Comparison of ENCODE assay signal across 24 mouse cellular contexts in the genomic region with DNA sequence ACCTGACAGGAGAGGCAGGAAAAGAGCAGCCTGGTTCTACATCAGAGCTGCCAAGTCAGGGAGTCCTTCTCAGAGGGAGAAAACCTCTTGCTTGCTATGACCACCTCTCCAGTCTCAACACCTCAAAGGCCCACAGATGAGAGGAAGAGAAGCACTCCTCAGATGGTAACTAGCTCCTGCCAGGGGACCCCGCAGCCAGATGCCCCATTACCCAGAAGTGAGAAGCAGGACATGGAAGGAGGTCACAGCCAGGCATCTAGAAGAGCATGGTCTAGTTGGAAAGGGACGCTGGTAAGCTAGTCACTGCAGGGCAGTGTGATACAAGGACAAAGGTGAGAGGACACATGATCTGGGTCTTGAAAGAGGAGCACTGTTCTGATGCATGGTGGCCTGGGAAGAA. TPM values are rescaled to one million over a fixed set of nuclear protein-coding genes. Genes with fewer than 3 reads are reported as not detected.
DNase-seq lines count a peak whose midpoint lies in the region; ATAC-seq and TF ChIP-seq lines count a peak whose summit lies in the region.
"Had no signal": no experiment of that assay in that cellular context is flagged by ENCODE, and none has a peak within 500 bp of the region (broad histone marks: within the 10 kb centered on the region; RNA-seq: fewer than 3 reads in every experiment).

No protein-coding gene starts in this region.

- 93% methylated on average over 2 of the region's 2 CpGs for WGBS in embryonic facial prominence, embryonic 15.5 days
- 87% methylated on average over 2 of the region's 2 CpGs for WGBS in embryonic facial prominence, embryonic 10.5 days
- WGBS in heart, postnatal 0 days, result 80% methylated on average over 2 of the region's 2 CpGs
- 86% methylated on average over 2 of the region's 2 CpGs for WGBS in heart, embryonic 11.5 days (ENCODE audit: insufficient replicate concordance)
- 85% methylated on average over 2 of the region's 2 CpGs for WGBS in liver, embryonic 12.5 days (ENCODE audit: insufficient replicate concordance)
- 93% methylated on average over 2 of the region's 2 CpGs for WGBS in liver, embryonic 11.5 days
- WGBS in small intestine, adult 2 months, result 73% methylated on average over 2 of the region's 2 CpGs

- no peak for TF ChIP-seq CTCF in heart, postnatal 0 days (IDR thresholded peaks at IDR 0.05; ENCODE audit: low read depth)
- TF ChIP-seq CTCF in small intestine, adult 2 months (IDR thresholded peaks at IDR 0.05; ENCODE audit: extremely low read depth, insufficient read length, insufficient replicate concordance, low read depth, low read length), result no peak

- TF ChIP-seq EP300 in heart, postnatal 0 days (IDR thresholded peaks at IDR 0.05; ENCODE audit: low read depth), result no peak

- no peak for TF ChIP-seq POLR2A in small intestine, adult 2 months (IDR thresholded peaks at IDR 0.05; ENCODE audit: low read depth, low read length)

- ATAC-seq in embryonic facial prominence, embryonic 15.5 days (ENCODE audit: insufficient number of reproducible peaks, low FRiP score, low TSS enrichment, low read depth), result no peak
- ATAC-seq in heart, postnatal 0 days (ENCODE audit: insufficient read depth, low read depth), result no peak
- no peak for ATAC-seq in heart, embryonic 11.5 days (replicated peaks; ENCODE audit: insufficient number of reproducible peaks, low FRiP score, low TSS enrichment)
- ATAC-seq in liver, embryonic 12.5 days, result no peak
- ATAC-seq in liver, embryonic 11.5 days (replicated peaks; ENCODE audit: low FRiP score), result no peak
- ATAC-seq: activated CD4-positive, CD25-positive, alpha-beta regulatory T cell, adult 4 months had no signal

- DNase-seq in embryonic facial prominence, embryonic 10.5 days (ENCODE audit: low spot score), result no peak
- DNase-seq in heart, postnatal 0 days (ENCODE audit: low spot score), result no peak
- DNase-seq in liver, embryonic 11.5 days (ENCODE audit: low spot score), result no peak
- DNase-seq in adrenal gland, adult 18-20 months (ENCODE audit: low spot score in 2 of 2), result no peak
- DNase-seq: adrenal gland, postnatal 25 days; cerebellum, adult 11-12 months; cerebellum, postnatal 36 days; gastrocnemius, postnatal 14 days; heart, adult 2 months; thymus, adult 2 months had no signal

- H3K27ac ChIP-seq in embryonic facial prominence, embryonic 15.5 days (replicated peaks), result 0 out of 2 replicates have a peak overlapping the region, but pooled peaks have one; percentile 44
- H3K27ac ChIP-seq in embryonic facial prominence, embryonic 10.5 days (replicated peaks), result no peak overlapping the region; the same call in 1 of the 2 replicates
- H3K27ac ChIP-seq in heart, postnatal 0 days (ENCODE audit: low read depth), result peak overlapping the region; percentile 49
- no peak overlapping the region for H3K27ac ChIP-seq in heart, embryonic 11.5 days (ENCODE audit: low read depth, low read length)
- peak overlapping the region; percentile 5; the same call in 1 of the 2 replicates for H3K27ac ChIP-seq in liver, embryonic 12.5 days
- no peak overlapping the region for H3K27ac ChIP-seq in liver, embryonic 11.5 days (ENCODE audit: low read depth, low read length)
- peak overlapping the region; percentile 10; the same call in 1 of the 2 replicates for H3K27ac ChIP-seq in small intestine, adult 2 months (ENCODE audit: insufficient read depth, low read depth, low read length)
- H3K27ac ChIP-seq: forebrain, embryonic 12.5 days; heart, adult 2 months; kidney, postnatal 0 days; liver, embryonic 14.5 days; macrophage; midbrain, embryonic 12.5 days; neural tube, embryonic 12.5 days; stomach, embryonic 15.5 days had no signal

- peaks cover 16% of the 10 kb centered on the region for H3K36me3 ChIP-seq in embryonic facial prominence, embryonic 15.5 days
- H3K36me3 ChIP-seq in embryonic facial prominence, embryonic 10.5 days (replicated peaks), result peaks cover 64% of the 10 kb centered on the region
- no peaks in the 10 kb centered on the region for H3K36me3 ChIP-seq in heart, postnatal 0 days (replicated peaks; ENCODE audit: control insufficient read depth, insufficient read depth, low read length)
- no peaks in the 10 kb centered on the region for H3K36me3 ChIP-seq in heart, embryonic 11.5 days (ENCODE audit: control insufficient read depth, insufficient read depth, low read length)
- peaks cover 48% of the 10 kb centered on the region for H3K36me3 ChIP-seq in liver, embryonic 12.5 days
- peaks cover 5% of the 10 kb centered on the region; the same call in 1 of the 2 replicates for H3K36me3 ChIP-seq in liver, embryonic 11.5 days (ENCODE audit: control insufficient read depth, insufficient read depth, low read length)
- peaks cover 17% of the 10 kb centered on the region for H3K36me3 ChIP-seq in small intestine, adult 2 months (ENCODE audit: control insufficient read depth, insufficient read depth, low read length)
- H3K36me3 ChIP-seq: forebrain, embryonic 12.5 days; stomach, embryonic 15.5 days had no signal

- H3K4me3 ChIP-seq in embryonic facial prominence, embryonic 15.5 days (replicated peaks), result no peak overlapping the region
- H3K4me3 ChIP-seq in embryonic facial prominence, embryonic 10.5 days, result no peak overlapping the region
- H3K4me3 ChIP-seq in heart, postnatal 0 days (ENCODE audit: low read depth, low read length), result no peak overlapping the region
- H3K4me3 ChIP-seq in heart, embryonic 11.5 days (ENCODE audit: low read depth, low read length), result no peak overlapping the region
- no peak overlapping the region for H3K4me3 ChIP-seq in liver, embryonic 12.5 days
- no peak overlapping the region for H3K4me3 ChIP-seq in liver, embryonic 11.5 days (ENCODE audit: low read depth, low read length)
- H3K4me3 ChIP-seq in small intestine, adult 2 months (ENCODE audit: low read depth, low read length), result no peak overlapping the region
- H3K4me3 ChIP-seq: forebrain, embryonic 12.5 days; heart, adult 2 months; midbrain, embryonic 12.5 days; neural tube, embryonic 12.5 days; stomach, embryonic 15.5 days had no signal

- no peaks in the 10 kb centered on the region for H3K9me3 ChIP-seq in embryonic facial prominence, embryonic 15.5 days (replicated peaks)
- no peaks in the 10 kb centered on the region for H3K9me3 ChIP-seq in embryonic facial prominence, embryonic 10.5 days
- H3K9me3 ChIP-seq in heart, postnatal 0 days (replicated peaks; ENCODE audit: control insufficient read depth, low read length), result no peaks in the 10 kb centered on the region
- no peaks in the 10 kb centered on the region for H3K9me3 ChIP-seq in heart, embryonic 11.5 days (replicated peaks; ENCODE audit: control insufficient read depth, low read length)
- H3K9me3 ChIP-seq in liver, embryonic 12.5 days (replicated peaks), result no peaks in the 10 kb centered on the region
- no peaks in the 10 kb centered on the region for H3K9me3 ChIP-seq in liver, embryonic 11.5 days (ENCODE audit: control insufficient read depth, low read length)
- H3K9me3 ChIP-seq: forebrain, embryonic 12.5 days; G1E; midbrain, embryonic 12.5 days; neural tube, embryonic 12.5 days; stomach, embryonic 15.5 days had no signal

- H3K9ac ChIP-seq in embryonic facial prominence, embryonic 15.5 days, result no peak overlapping the region
- H3K9ac ChIP-seq in heart, postnatal 0 days (replicated peaks; ENCODE audit: low read depth, low read length), result no peak overlapping the region
- H3K9ac ChIP-seq in heart, embryonic 11.5 days (ENCODE audit: low read depth, low read length), result no peak overlapping the region
- no peak overlapping the region for H3K9ac ChIP-seq in liver, embryonic 12.5 days
- H3K9ac ChIP-seq in liver, embryonic 11.5 days (ENCODE audit: low read depth, low read length), result no peak overlapping the region
- H3K9ac ChIP-seq: forebrain, embryonic 12.5 days; liver, embryonic 14.5 days; midbrain, embryonic 12.5 days; neural tube, embryonic 12.5 days; stomach, embryonic 15.5 days had no signal

- H3K4me1 ChIP-seq in embryonic facial prominence, embryonic 15.5 days, result peaks cover 74% of the 10 kb centered on the region
- H3K4me1 ChIP-seq in embryonic facial prominence, embryonic 10.5 days, result peaks cover 77% of the 10 kb centered on the region
- peaks cover 77% of the 10 kb centered on the region for H3K4me1 ChIP-seq in heart, postnatal 0 days (ENCODE audit: control insufficient read depth, insufficient read depth)
- peaks cover 72% of the 10 kb centered on the region for H3K4me1 ChIP-seq in heart, embryonic 11.5 days (ENCODE audit: control insufficient read depth, insufficient read depth, low read length)
- H3K4me1 ChIP-seq in liver, embryonic 12.5 days, result peaks cover 94% of the 10 kb centered on the region
- H3K4me1 ChIP-seq in liver, embryonic 11.5 days (replicated peaks; ENCODE audit: control insufficient read depth, insufficient read depth, low read length), result peaks cover 68% of the 10 kb centered on the region
- H3K4me1 ChIP-seq in small intestine, adult 2 months (ENCODE audit: control insufficient read depth, insufficient read depth, insufficient read length, low read length), result peaks cover 58% of the 10 kb centered on the region

- no peak overlapping the region for H3K4me2 ChIP-seq in embryonic facial prominence, embryonic 15.5 days (replicated peaks)
- H3K4me2 ChIP-seq in heart, postnatal 0 days (ENCODE audit: low read depth, low read length), result no peak overlapping the region
- H3K4me2 ChIP-seq in heart, embryonic 11.5 days, result no peak overlapping the region
- H3K4me2 ChIP-seq in liver, embryonic 12.5 days, result no peak overlapping the region
- H3K4me2 ChIP-seq in liver, embryonic 11.5 days, result no peak overlapping the region
- H3K4me2 ChIP-seq: forebrain, embryonic 12.5 days; midbrain, embryonic 12.5 days; neural tube, embryonic 12.5 days; stomach, embryonic 15.5 days had no signal

- H3K27me3 ChIP-seq in embryonic facial prominence, embryonic 15.5 days, result no peaks in the 10 kb centered on the region
- no peaks in the 10 kb centered on the region for H3K27me3 ChIP-seq in embryonic facial prominence, embryonic 10.5 days (replicated peaks; ENCODE audit: low read depth, poor library complexity, severe bottlenecking)
- no peaks in the 10 kb centered on the region for H3K27me3 ChIP-seq in heart, postnatal 0 days (ENCODE audit: control insufficient read depth, insufficient read depth, low read length)
- H3K27me3 ChIP-seq in heart, embryonic 11.5 days (ENCODE audit: control insufficient read depth, insufficient read depth, low read length), result no peaks in the 10 kb centered on the region
- H3K27me3 ChIP-seq in liver, embryonic 12.5 days (replicated peaks), result no peaks in the 10 kb centered on the region
- no peaks in the 10 kb centered on the region for H3K27me3 ChIP-seq in liver, embryonic 11.5 days (replicated peaks; ENCODE audit: control insufficient read depth, insufficient read depth, low read length)
- no peaks in the 10 kb centered on the region for H3K27me3 ChIP-seq in small intestine, adult 2 months (ENCODE audit: control insufficient read depth, insufficient read depth, low read length)
- H3K27me3 ChIP-seq: forebrain, embryonic 12.5 days; midbrain, embryonic 12.5 days; neural tube, embryonic 12.5 days; stomach, embryonic 15.5 days had no signal

RNA-seq across cellular contexts. Expression of a gene that starts 28.3 kb away (rescaled TPM):
- 321 and 328 TPM in 2 replicates for polyA plus RNA-seq in embryonic facial prominence, embryonic 15.5 days (2015; fragmentation: Nextera tagmentation; extraction: Ambion mirVana)
- 260 and 269 TPM in 2 replicates for polyA plus RNA-seq in embryonic facial prominence, embryonic 10.5 days (2016; fragmentation: Nextera tagmentation; extraction: Ambion mirVana)
- 120 and 139 TPM in 2 replicates for total RNA-seq in heart, postnatal 0 days (2014; rRNA removed; ENCODE audit: low replicate concordance)
- 135 and 171 TPM in 2 replicates for polyA plus RNA-seq in heart, postnatal 0 days (2015; fragmentation: Nextera tagmentation; extraction: Ambion mirVana)
- polyA plus RNA-seq in heart, embryonic 11.5 days (2014; fragmentation: Nextera tagmentation; extraction: Ambion mirVana), result 227 and 262 TPM in 2 replicates
- polyA plus RNA-seq in liver, embryonic 12.5 days (2016; fragmentation: Nextera tagmentation; extraction: Ambion mirVana), result 165 and 166 TPM in 2 replicates
- 191 and 209 TPM in 2 replicates for polyA plus RNA-seq in liver, embryonic 11.5 days (2014; fragmentation: Nextera tagmentation; extraction: Ambion mirVana)
- 506 and 1,069 TPM in 2 replicates for polyA plus RNA-seq in small intestine, adult 2 months (2012; rRNA removed)
- 100 to 1,000 TPM; 197 to 233 TPM for total RNA-seq in adrenal gland, adult 18-20 months (2021)

RNA-seq across cellular contexts. Expression of a gene that starts 47.8 kb away (rescaled TPM):
- 403 and 405 TPM in 2 replicates for polyA plus RNA-seq in embryonic facial prominence, embryonic 15.5 days (2015; fragmentation: Nextera tagmentation; extraction: Ambion mirVana)
- polyA plus RNA-seq in embryonic facial prominence, embryonic 10.5 days (2016; fragmentation: Nextera tagmentation; extraction: Ambion mirVana), result 444 and 454 TPM in 2 replicates
- 366 and 476 TPM in 2 replicates for total RNA-seq in heart, postnatal 0 days (2014; rRNA removed; ENCODE audit: low replicate concordance)
- polyA plus RNA-seq in heart, postnatal 0 days (2015; fragmentation: Nextera tagmentation; extraction: Ambion mirVana), result 261 and 264 TPM in 2 replicates
- polyA plus RNA-seq in heart, embryonic 11.5 days (2014; fragmentation: Nextera tagmentation; extraction: Ambion mirVana), result 278 and 286 TPM in 2 replicates
- polyA plus RNA-seq in liver, embryonic 12.5 days (2016; fragmentation: Nextera tagmentation; extraction: Ambion mirVana), result 325 and 336 TPM in 2 replicates
- polyA plus RNA-seq in liver, embryonic 11.5 days (2014; fragmentation: Nextera tagmentation; extraction: Ambion mirVana), result 421 and 425 TPM in 2 replicates
- 135 and 169 TPM in 2 replicates for polyA plus RNA-seq in small intestine, adult 2 months (2012; rRNA removed)
- 100 to 1,000 TPM; 227 to 253 TPM for total RNA-seq in adrenal gland, adult 18-20 months (2021)

RNA-seq across cellular contexts. Expression of a gene that starts 48.0 kb away (rescaled TPM):
- polyA plus RNA-seq in embryonic facial prominence, embryonic 15.5 days (2015; fragmentation: Nextera tagmentation; extraction: Ambion mirVana), result 7.5 and 7.7 TPM in 2 replicates
- polyA plus RNA-seq in embryonic facial prominence, embryonic 10.5 days (2016; fragmentation: Nextera tagmentation; extraction: Ambion mirVana), result 11.6 and 14.4 TPM in 2 replicates
- 0.15 TPM in 1 of 2 replicates, not detected in the other for total RNA-seq in heart, postnatal 0 days (2014; rRNA removed; ENCODE audit: low replicate concordance)
- polyA plus RNA-seq in heart, postnatal 0 days (2015; fragmentation: Nextera tagmentation; extraction: Ambion mirVana), result 1.4 and 1.8 TPM in 2 replicates
- polyA plus RNA-seq in heart, embryonic 11.5 days (2014; fragmentation: Nextera tagmentation; extraction: Ambion mirVana), result 6.8 and 6.9 TPM in 2 replicates
- 33.3 and 35.0 TPM in 2 replicates for polyA plus RNA-seq in liver, embryonic 12.5 days (2016; fragmentation: Nextera tagmentation; extraction: Ambion mirVana)
- polyA plus RNA-seq in liver, embryonic 11.5 days (2014; fragmentation: Nextera tagmentation; extraction: Ambion mirVana), result 50.7 and 53.2 TPM in 2 replicates
- 11.1 and 21.3 TPM in 2 replicates for polyA plus RNA-seq in small intestine, adult 2 months (2012; rRNA removed)
- total RNA-seq in adrenal gland, adult 18-20 months (2021), result 1 to 10 TPM in 1 of 2 experiments, under 1 TPM in 1; 0.96 to 2.4 TPM

RNA-seq across cellular contexts. Expression of a gene that starts 52.6 kb away (rescaled TPM):
- polyA plus RNA-seq in embryonic facial prominence, embryonic 15.5 days (2015; fragmentation: Nextera tagmentation; extraction: Ambion mirVana), result 1.1 and 1.4 TPM in 2 replicates
- polyA plus RNA-seq in embryonic facial prominence, embryonic 10.5 days (2016; fragmentation: Nextera tagmentation; extraction: Ambion mirVana), result 0.44 and 0.55 TPM in 2 replicates
- not detected in 2 replicates for total RNA-seq in heart, postnatal 0 days (2014; rRNA removed; ENCODE audit: low replicate concordance)
- 0.26 TPM in 2 replicates for polyA plus RNA-seq in heart, postnatal 0 days (2015; fragmentation: Nextera tagmentation; extraction: Ambion mirVana)
- 0.46 and 0.70 TPM in 2 replicates for polyA plus RNA-seq in heart, embryonic 11.5 days (2014; fragmentation: Nextera tagmentation; extraction: Ambion mirVana)
- polyA plus RNA-seq in liver, embryonic 12.5 days (2016; fragmentation: Nextera tagmentation; extraction: Ambion mirVana), result 0.12 and 0.13 TPM in 2 replicates
- 0.21 and 0.37 TPM in 2 replicates for polyA plus RNA-seq in liver, embryonic 11.5 days (2014; fragmentation: Nextera tagmentation; extraction: Ambion mirVana)
- 0.08 and 0.10 TPM in 2 replicates for polyA plus RNA-seq in small intestine, adult 2 months (2012; rRNA removed)
- under 1 TPM; 0.16 to 0.17 TPM for total RNA-seq in adrenal gland, adult 18-20 months (2021)
- total RNA-seq: monocyte, adult 5-6 weeks had no signal

Comparison
In these comparisons a context has a peak if more than half of its experiments do, and no peak if none do; other contexts are left out.
1. H3K27ac ChIP-seq: peak in embryonic facial prominence, embryonic 15.5 days (single experiment), heart, postnatal 0 days (single experiment), liver, embryonic 12.5 days (single experiment) and small intestine, adult 2 months (single experiment); none in embryonic facial prominence, embryonic 10.5 days (single experiment), heart, embryonic 11.5 days (single experiment) and liver, embryonic 11.5 days (single experiment).